Mouse (Mus musculus): ENCODE results near the gene Ppan. TPM values are rescaled to one million over a fixed set of nuclear protein-coding genes. Genes with fewer than 3 reads are reported as not detected.
A peak's percentile ranks its signal among the peaks of the same experiment; 100 is the strongest.

Gene Ppan
- polyA plus RNA-seq (2015; fragmentation: Nextera tagmentation; extraction: Ambion mirVana) = 83.2 and 89.9 TPM in 2 replicates

- H3K36me3 ChIP-seq = peaks cover 36% of the 10 kb centered on the region
- no peaks in the 10 kb centered on the region for H3K9me3 ChIP-seq (replicated peaks)
- peak within 1 kb of the TSS; percentile 98 for H3K4me3 ChIP-seq (replicated peaks)
- under 1% methylated on average over 43 of the region's 43 CpGs for WGBS
- H3K27me3 ChIP-seq = no peaks in the 10 kb centered on the region
- peak within 1 kb of the TSS; percentile 95 for H3K27ac ChIP-seq (replicated peaks)
- H3K4me2 ChIP-seq (replicated peaks) = peak within 1 kb of the TSS; percentile 76
- peak within 1 kb of the TSS; percentile 79 for H3K9ac ChIP-seq
- peak; percentile 94 for ATAC-seq (ENCODE audit: insufficient number of reproducible peaks, low FRiP score, low TSS enrichment, low read depth)
- peaks cover 12% of the 10 kb centered on the region for H3K4me1 ChIP-seq
These were observed at the start of gene Ppan for GRCm38 (mm10) chr9:20887704-20888385. Gene Ppan, plus strand, starts transcription at chr9:20888175.

GRCm38 (mm10) chr9:20838931-20839330 lies 49.0 kb upstream of the Ppan start:
- no peaks in the 10 kb centered on the region for H3K36me3 ChIP-seq
- H3K9me3 ChIP-seq (replicated peaks) = no peaks in the 10 kb centered on the region
- WGBS = 51% methylated on average over 6 of the region's 6 CpGs
- no peaks in the 10 kb centered on the region for H3K4me1 ChIP-seq
- no peak overlapping the region for H3K4me2 ChIP-seq (replicated peaks)
- H3K27me3 ChIP-seq = no peaks in the 10 kb centered on the region
- ATAC-seq (ENCODE audit: insufficient number of reproducible peaks, low FRiP score, low TSS enrichment, low read depth) = no peak
- H3K27ac ChIP-seq (replicated peaks) = no peak overlapping the region
- H3K9ac ChIP-seq = no peak overlapping the region
- no peak overlapping the region for H3K4me3 ChIP-seq (replicated peaks)

- Histone ChIP-seq H3K36me3 (no peaks in the 10 kb centered on the region), H3K9me3 (replicated peaks) (no peaks in the 10 kb centered on the region), H3K4me3 (replicated peaks) (no peak overlapping the region), H3K4me1 (no peaks in the 10 kb centered on the region), H3K9ac (no peak overlapping the region), H3K4me2 (replicated peaks) (no peak overlapping the region), H3K27ac (replicated peaks) (no peak overlapping the region), H3K27me3 (no peaks in the 10 kb centered on the region)
- WGBS = 57% methylated on average over 4 of the region's 4 CpGs
- no peak for ATAC-seq (ENCODE audit: insufficient number of reproducible peaks, low FRiP score, low TSS enrichment, low read depth)
These were observed 45.8 kb upstream of the Ppan start for GRCm38 (mm10) chr9:20842211-20842610.

- Histone ChIP-seq H3K27me3 (no peaks in the 10 kb centered on the region), H3K27ac (replicated peaks) (no peak overlapping the region), H3K4me3 (replicated peaks) (no peak overlapping the region), H3K36me3 (no peaks in the 10 kb centered on the region), H3K9me3 (replicated peaks) (no peaks in the 10 kb centered on the region), H3K9ac (no peak overlapping the region), H3K4me1 (no peaks in the 10 kb centered on the region), H3K4me2 (replicated peaks) (no peak overlapping the region)
- WGBS = 21% methylated on average over 2 of the region's 2 CpGs
- ATAC-seq (ENCODE audit: insufficient number of reproducible peaks, low FRiP score, low TSS enrichment, low read depth) = no peak
These were observed 45.3 kb upstream of the Ppan start for GRCm38 (mm10) chr9:20842670-20843069.

GRCm38 (mm10) chr9:20850179-20850578 lies 37.8 kb upstream of the Ppan start:
- Histone ChIP-seq H3K4me3 (replicated peaks) (no peak overlapping the region), H3K36me3 (no peaks in the 10 kb centered on the region), H3K9ac (no peak overlapping the region), H3K27me3 (no peaks in the 10 kb centered on the region), H3K27ac (replicated peaks) (no peak overlapping the region), H3K4me1 (no peaks in the 10 kb centered on the region), H3K9me3 (replicated peaks) (no peaks in the 10 kb centered on the region), H3K4me2 (replicated peaks) (no peak overlapping the region)
- 79% methylated on average over 2 of the region's 2 CpGs for WGBS
- no peak for ATAC-seq (ENCODE audit: insufficient number of reproducible peaks, low FRiP score, low TSS enrichment, low read depth)

- H3K36me3 ChIP-seq = no peaks in the 10 kb centered on the region
- H3K4me1 ChIP-seq = no peaks in the 10 kb centered on the region
- H3K4me3 ChIP-seq (replicated peaks) = no peak overlapping the region
- no peak for ATAC-seq (ENCODE audit: insufficient number of reproducible peaks, low FRiP score, low TSS enrichment, low read depth)
- no peaks in the 10 kb centered on the region for H3K9me3 ChIP-seq (replicated peaks)
- H3K27me3 ChIP-seq = no peaks in the 10 kb centered on the region
- H3K4me2 ChIP-seq (replicated peaks) = no peak overlapping the region
- no peak overlapping the region for H3K9ac ChIP-seq
- 6% methylated on average over 6 of the region's 6 CpGs for WGBS
- H3K27ac ChIP-seq (replicated peaks) = no peak overlapping the region
These were observed 30.8 kb upstream of the Ppan start for GRCm38 (mm10) chr9:20857131-20857530.

- H3K4me2 ChIP-seq (replicated peaks) = no peak overlapping the region
- WGBS = 44% methylated on average over 6 of the region's 6 CpGs
- no peaks in the 10 kb centered on the region for H3K36me3 ChIP-seq
- no peak overlapping the region for H3K4me3 ChIP-seq (replicated peaks)
- H3K27ac ChIP-seq (replicated peaks) = no peak overlapping the region
- 0 out of 2 replicates have a peak, but pooled peaks have one; percentile 34 for ATAC-seq (ENCODE audit: insufficient number of reproducible peaks, low FRiP score, low TSS enrichment, low read depth)
- H3K4me1 ChIP-seq = no peaks in the 10 kb centered on the region
- H3K27me3 ChIP-seq = no peaks in the 10 kb centered on the region
- H3K9ac ChIP-seq = no peak overlapping the region
- H3K9me3 ChIP-seq (replicated peaks) = no peaks in the 10 kb centered on the region
These were observed 28.0 kb upstream of the Ppan start for GRCm38 (mm10) chr9:20859926-20860325.

GRCm38 (mm10) chr9:20861821-20862220 lies 26.2 kb upstream of the Ppan start:
- H3K4me2 ChIP-seq (replicated peaks) = no peak overlapping the region
- whole genome bisulfite sequencing = 8% methylated on average over 4 of the region's 4 CpGs
- H3K36me3 ChIP-seq = no peaks in the 10 kb centered on the region
- peaks cover 3% of the 10 kb centered on the region; the same call in 1 of the 2 replicates for H3K27me3 ChIP-seq
- no peaks in the 10 kb centered on the region for H3K9me3 ChIP-seq (replicated peaks)
- H3K4me3 ChIP-seq (replicated peaks) = no peak overlapping the region
- no peak for ATAC-seq (ENCODE audit: insufficient number of reproducible peaks, low FRiP score, low TSS enrichment, low read depth)
- no peak overlapping the region for H3K9ac ChIP-seq
- no peaks in the 10 kb centered on the region for H3K4me1 ChIP-seq
- no peak overlapping the region for H3K27ac ChIP-seq (replicated peaks)

- ATAC-seq (ENCODE audit: insufficient number of reproducible peaks, low FRiP score, low TSS enrichment, low read depth) = no peak
- H3K36me3 ChIP-seq = no peaks in the 10 kb centered on the region
- no peaks in the 10 kb centered on the region for H3K9me3 ChIP-seq (replicated peaks)
- no peaks in the 10 kb centered on the region for H3K4me1 ChIP-seq
- no peak overlapping the region for H3K4me2 ChIP-seq (replicated peaks)
- 54% methylated on average over 4 of the region's 4 CpGs for WGBS
- H3K9ac ChIP-seq = no peak overlapping the region
- no peak overlapping the region for H3K27ac ChIP-seq (replicated peaks)
- H3K4me3 ChIP-seq (replicated peaks) = no peak overlapping the region
- peaks cover 7% of the 10 kb centered on the region; the same call in 1 of the 2 replicates for H3K27me3 ChIP-seq
These were observed 25.8 kb upstream of the Ppan start for GRCm38 (mm10) chr9:20862225-20862624.

GRCm38 (mm10) chr9:20866879-20867278 lies 21.1 kb upstream of the Ppan start:
- H3K27ac ChIP-seq (replicated peaks) = no peak overlapping the region
- ATAC-seq (ENCODE audit: insufficient number of reproducible peaks, low FRiP score, low TSS enrichment, low read depth) = no peak
- H3K36me3 ChIP-seq = no peaks in the 10 kb centered on the region
- peaks cover 10% of the 10 kb centered on the region; the same call in 1 of the 2 replicates for H3K4me1 ChIP-seq
- no peaks in the 10 kb centered on the region for H3K9me3 ChIP-seq (replicated peaks)
- peaks cover 44% of the 10 kb centered on the region for H3K27me3 ChIP-seq
- H3K4me3 ChIP-seq (replicated peaks) = no peak overlapping the region
- no peak overlapping the region for H3K4me2 ChIP-seq (replicated peaks)
- H3K9ac ChIP-seq = no peak overlapping the region
- 58% methylated on average over 3 of the region's 3 CpGs for WGBS

GRCm38 (mm10) chr9:20868448-20869001 lies 19.4 kb upstream of the Ppan start, which contains the start of gene A230050P20Rik:
Gene A230050P20Rik, plus strand, starts transcription at chr9:20868642.
- peak; percentile 41; the same call in 1 of the 2 replicates for ATAC-seq (ENCODE audit: insufficient number of reproducible peaks, low FRiP score, low TSS enrichment, low read depth)
- H3K4me2 ChIP-seq (replicated peaks) = peak within 1 kb of the TSS; percentile 72
- peak within 1 kb of the TSS; percentile 49 for H3K9ac ChIP-seq
- H3K27me3 ChIP-seq = peaks cover 44% of the 10 kb centered on the region
- no peaks in the 10 kb centered on the region for H3K9me3 ChIP-seq (replicated peaks)
- 6% methylated on average over 52 of the region's 53 CpGs for WGBS
- no peak within 1 kb of the TSS for H3K27ac ChIP-seq (replicated peaks)
- H3K4me1 ChIP-seq = peaks cover 10% of the 10 kb centered on the region; the same call in 1 of the 2 replicates
- H3K4me3 ChIP-seq (replicated peaks) = peak within 1 kb of the TSS; percentile 52
- H3K36me3 ChIP-seq = no peaks in the 10 kb centered on the region
